Mouse (Mus musculus) megakaryocyte, embryonic 14.5 days (primary cell): ENCODE data around the gene Ube2g1.

Source experiments
- FLI1 ChIP-seq: IDR thresholded peaks from 2 replicates; pipeline ENCODE4 v1.6.1; 2012; ENCODE audit warnings: low read length, inconsistent platforms, mixed read lengths
- GATA1 ChIP-seq: IDR thresholded peaks from 3 replicates; pipeline ENCODE4 v1.6.1; 2012; ENCODE audit warnings: mixed read lengths, low read length, inconsistent platforms, borderline replicate concordance

GRCm38 (mm10) chr11:72606694-72607407, at the start of gene Ube2g1:
- TF ChIP-seq GATA1 (no peak), FLI1 (no peak)
